Mouse (Mus musculus) gastrocnemius, postnatal 14 days (tissue): ENCODE data around the gene Helz. TPM values are rescaled to one million over a fixed set of nuclear protein-coding genes. Genes with fewer than 3 reads are reported as not detected.
"Not testable (repeated sequence)": the region's sequence is repeated elsewhere in the genome, so short reads cannot be mapped to it uniquely, and the experiment has no call there.

ENCODE experiments used
- DNase-seq: peaks from one replicate; pipeline ENCODE4 v3.0.0; 2021; ENCODE audit warnings: mixed read lengths
- intact Hi-C: fragments of 180-260 bp; cut with DNase I; formaldehyde crosslinking; loops from one replicate; pipeline ENCODE4 v1.15.1; 2025; ENCODE audit warnings: low total_unique reads
- total RNA-seq, 2 experiments: library from RNA; stranded (reverse); gene quantifications; 2 replicates each; pipeline ENCODE4 v1.2.3; 2021

Helz gene
- total RNA-seq, 2 experiments from 2014 or later = 14.0 to 17.3 TPM

DNA sequence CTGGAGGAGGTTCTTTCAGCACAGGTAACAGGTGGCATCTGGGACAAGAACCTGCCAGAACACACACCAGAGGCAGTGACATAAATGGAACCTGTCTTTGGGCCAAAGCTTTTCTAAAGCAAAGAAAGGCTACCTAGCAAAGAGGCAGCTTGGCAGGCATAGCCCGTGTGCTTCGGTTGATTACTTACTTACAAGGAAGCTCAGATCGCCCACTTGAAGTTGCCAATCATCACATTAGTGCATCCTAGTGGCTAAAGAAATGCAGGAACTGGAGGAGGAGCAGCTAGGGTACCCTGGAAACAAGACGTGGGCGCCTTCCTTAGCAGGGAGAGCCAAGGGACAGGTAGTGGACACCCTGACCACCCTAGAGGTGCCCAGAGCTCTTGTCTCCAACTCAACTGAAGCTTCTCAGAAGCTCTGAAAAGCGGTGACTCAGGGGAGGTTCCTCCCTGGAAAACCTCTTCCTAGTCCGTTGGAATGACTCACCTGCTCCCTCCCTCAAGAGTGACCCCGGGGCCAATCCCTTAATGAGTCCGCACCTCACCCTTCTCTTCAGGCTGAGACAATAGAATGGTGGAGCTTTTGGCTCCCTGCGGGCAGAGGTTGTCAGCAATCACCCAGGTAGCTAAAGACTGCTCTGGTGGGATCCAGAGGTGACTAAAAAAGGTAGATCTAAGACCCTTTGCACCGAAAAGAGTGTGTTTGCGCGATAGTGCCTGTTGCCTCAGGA is 1.8 kb upstream of the Helz start:
- intact Hi-C loops = no loop called here
- DNase-seq = no peak

GRCm38 (mm10) chr11:107546667-107547301 is 946 bp upstream of the Helz start:
- DNase-seq = peak; percentile 22
- intact Hi-C loops = no loop called here

GRCm38 (mm10) chr11:107548204-107548975 is 660 bp downstream of the Helz start:
- intact Hi-C loops = no loop called here
- DNase-seq = no peak

GRCm38 (mm10) chr11:107559874-107560273 is 12.1 kb downstream of the Helz start:
- DNase-seq = no peak
- intact Hi-C loops = no loop called here

GRCm38 (mm10) chr11:107567431-107567830 is 19.7 kb downstream of the Helz start:
- DNase-seq = no peak
- intact Hi-C loops = no loop called here

GRCm38 (mm10) chr11:107568466-107568995 is 20.8 kb downstream of the Helz start:
- no peak for DNase-seq
- intact Hi-C loops = no loop called here

- DNase-seq, intact Hi-C loops: not testable (repeated sequence)
These were observed 23.2 kb downstream of the Helz start for GRCm38 (mm10) chr11:107570891-107571290.

GRCm38 (mm10) chr11:107571318-107571717 is 23.6 kb downstream of the Helz start:
- intact Hi-C loops = no loop called here
- DNase-seq = no peak

DNA sequence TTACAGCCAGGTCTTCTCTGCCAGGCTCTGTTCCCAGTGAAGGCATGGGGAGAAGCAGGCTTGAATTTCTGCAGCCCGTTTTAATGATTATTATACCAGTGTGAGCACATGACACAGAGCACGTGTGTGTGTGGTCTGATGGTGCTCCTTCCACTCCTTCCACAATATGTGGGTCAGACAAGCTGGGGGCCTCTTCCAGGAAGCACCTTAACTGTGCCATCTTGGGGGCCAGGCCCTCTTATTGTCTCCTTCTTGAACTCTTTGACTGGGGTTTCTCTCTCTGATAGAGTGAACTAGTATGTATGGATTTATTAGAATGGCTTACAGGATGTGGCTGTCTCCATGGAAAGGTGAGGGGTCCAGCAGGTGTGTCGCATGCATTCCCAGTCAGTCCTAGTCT is 24.8 kb downstream of the Helz start:
- DNase-seq = no peak
- intact Hi-C loops = no loop called here

DNA sequence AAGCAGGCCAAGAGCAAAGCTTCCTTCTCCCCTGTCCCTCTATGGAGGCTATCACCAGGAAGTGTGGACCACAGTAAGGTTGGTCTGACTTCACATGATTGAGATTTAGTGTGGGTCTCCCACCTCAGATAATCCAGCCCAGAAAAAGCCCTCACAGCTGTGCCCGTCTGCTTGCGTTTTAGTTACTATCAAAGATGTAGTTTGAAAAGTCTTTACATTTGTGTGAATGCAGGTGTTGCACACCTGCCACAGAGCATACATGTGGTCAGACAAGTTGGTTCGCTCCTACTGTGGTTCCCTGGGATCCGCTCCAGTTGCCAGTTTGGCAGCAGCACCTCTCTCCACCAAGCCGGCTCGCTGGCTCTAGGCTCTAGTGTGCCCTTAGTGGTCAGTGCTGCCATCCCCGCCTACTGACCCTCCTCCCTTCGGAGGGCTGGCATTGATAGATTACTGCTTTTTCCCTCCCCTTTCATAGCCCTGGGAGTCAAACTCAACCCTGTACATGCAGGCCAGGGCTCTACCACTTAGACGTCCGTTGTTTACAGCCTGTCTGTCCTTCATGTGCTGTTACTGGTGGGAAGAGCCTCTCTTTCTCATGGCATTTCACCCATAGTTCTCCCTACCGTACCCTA is 25.4 kb downstream of the Helz start:
- intact Hi-C loops = no loop called here
- DNase-seq = peak; percentile 32

DNA sequence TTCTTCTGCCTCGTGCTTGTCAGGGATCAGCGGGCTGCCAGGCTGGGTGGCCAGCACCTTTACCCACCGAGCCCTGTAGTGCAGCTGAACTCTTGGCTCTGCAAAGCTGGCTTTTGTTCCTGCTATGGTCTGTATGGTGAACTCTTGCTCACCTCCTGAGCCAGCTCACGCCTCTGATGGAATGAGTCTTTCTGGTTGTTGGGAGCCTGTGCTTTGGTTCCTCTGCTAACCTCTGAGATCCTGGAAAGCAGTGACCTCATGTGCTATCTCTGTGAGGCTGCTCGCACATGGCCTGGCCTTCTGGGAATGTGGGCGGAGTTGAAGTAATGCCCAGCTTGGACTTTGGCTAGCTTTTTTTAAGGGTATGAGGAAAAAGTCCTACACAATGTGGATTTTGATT is 26.1 kb downstream of the Helz start:
- intact Hi-C loops = no loop called here
- DNase-seq = peak; percentile 58

- intact Hi-C loops = no loop called here
- DNase-seq = no peak
These were observed 27.3 kb downstream of the Helz start for GRCm38 (mm10) chr11:107574811-107575705.

GRCm38 (mm10) chr11:107576186-107576585 is 28.5 kb downstream of the Helz start:
- DNase-seq = no peak
- intact Hi-C loops = no loop called here

DNA sequence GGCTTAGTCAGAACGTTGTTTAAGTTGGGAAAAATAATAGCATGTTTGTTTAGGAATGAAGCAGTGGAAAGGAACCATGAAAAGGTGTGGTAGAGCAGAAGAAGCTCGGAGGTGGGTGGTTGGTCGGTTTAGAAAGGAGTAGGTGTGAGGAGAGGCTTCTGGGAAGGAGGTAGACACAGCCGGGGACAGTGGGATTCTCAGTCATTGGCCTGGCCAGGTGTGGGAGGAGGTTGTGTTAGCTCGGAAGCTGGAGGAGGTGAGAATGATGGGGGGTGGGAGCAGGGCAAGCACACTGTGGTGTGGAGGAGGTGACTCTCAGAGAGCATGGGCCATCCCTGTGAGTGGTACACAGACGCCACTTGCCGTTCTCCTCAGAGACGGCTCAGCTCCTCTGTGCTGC is 29.7 kb downstream of the Helz start:
- intact Hi-C loops = no loop called here
- no peak for DNase-seq

DNA sequence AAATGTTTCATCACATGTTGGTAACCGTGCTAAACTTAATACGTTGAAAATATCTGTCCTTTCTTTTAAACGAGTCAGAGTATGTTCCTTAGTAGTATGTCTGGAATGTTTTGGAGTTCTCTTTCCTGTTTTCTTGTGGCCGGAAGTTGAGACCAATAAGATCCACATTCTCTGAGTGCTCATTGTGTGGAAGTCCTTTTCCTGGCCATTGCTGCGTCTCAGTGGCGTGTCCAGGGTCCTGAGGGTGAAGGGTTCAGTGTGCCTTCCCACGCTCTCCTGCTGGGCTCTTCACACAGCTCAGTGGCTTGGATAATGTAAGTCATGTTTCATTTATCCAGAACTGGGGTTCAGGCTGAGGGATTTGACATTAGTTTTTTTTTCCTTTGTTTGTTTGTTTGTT is 30.5 kb downstream of the Helz start:
- no peak for DNase-seq
- intact Hi-C loops = no loop called here

DNA sequence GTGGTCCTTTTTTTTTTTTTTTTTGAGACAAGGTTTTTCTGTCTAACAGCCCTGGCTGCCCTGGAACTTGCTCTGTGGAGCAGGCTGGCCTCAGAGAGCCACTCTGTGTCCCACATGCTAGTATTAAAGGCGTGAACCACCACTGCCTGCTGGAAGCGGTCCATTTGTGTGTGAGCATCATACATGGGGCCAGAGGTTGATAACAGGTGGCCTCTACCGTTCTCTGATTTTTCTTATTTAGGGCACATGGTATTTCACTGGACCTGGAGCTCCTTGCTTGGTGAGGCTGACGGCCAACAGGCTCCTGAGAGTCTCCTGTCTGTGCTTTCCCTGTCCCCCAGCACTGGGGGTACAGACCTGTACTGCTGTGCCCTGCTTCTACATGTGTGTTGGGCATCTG is 33.1 kb downstream of the Helz start:
- intact Hi-C loops = no loop called here
- no peak for DNase-seq

DNA sequence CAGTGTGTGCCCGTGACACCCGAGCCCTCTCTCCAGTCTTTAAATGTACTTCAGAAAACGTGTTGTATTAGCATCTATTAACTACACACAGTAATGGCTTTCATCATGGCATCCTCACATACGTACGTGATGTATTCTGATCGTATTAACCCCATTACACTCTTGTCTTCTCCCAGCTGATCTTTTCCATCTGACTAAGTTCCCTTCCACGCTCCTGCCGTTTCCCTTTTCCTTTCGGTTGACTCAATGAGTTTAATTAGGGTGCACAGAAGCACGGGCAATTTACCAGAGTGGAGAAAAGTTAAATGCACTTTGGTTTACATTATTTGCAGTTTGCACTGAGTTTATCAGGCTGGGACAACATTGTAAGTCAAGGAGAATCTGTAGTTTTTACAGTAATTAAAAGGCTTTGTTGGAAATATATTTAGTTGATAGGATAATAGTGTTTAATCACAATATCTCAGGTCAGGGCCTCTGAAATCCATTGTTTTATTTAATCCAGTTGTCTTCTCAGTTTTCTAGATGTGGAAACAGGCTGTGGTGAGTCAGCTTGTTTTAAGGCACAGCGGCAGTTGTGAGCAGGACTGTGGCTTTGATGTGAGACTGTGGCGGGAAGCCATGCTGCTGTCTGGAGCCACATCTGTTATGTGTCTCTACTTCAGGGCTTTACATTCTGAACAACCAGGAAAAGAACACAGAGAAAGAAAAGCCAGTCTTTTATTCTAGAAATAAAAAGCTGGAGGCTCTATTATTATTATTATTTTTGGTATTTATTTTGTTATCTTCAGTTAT is 37.1 kb downstream of the Helz start:
- intact Hi-C loops = no loop called here
- no peak for DNase-seq

DNA sequence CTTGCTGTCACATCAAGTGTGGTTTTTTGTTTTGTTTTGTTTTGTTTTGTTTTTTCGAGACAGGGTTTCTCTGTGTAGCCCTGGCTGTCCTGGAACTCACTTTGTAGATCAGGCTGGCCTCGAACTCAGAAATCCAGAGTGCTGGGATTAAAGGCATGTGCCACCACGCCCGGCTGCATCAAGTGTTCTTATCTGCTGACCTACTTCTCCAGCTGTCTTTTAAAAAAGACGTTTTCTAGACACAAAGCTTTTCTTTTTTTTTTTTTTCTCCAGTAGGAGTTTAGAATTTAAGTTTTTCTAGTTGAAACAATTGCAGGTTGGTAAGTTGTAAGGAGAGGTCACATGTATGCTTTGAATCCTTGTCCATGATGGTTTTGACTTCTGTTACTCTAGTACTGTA is 38.4 kb downstream of the Helz start:
- DNase-seq, intact Hi-C loops: not testable (repeated sequence)
